Mouse (Mus musculus): ENCODE results near the gene Anxa11. TPM values are rescaled to one million over a fixed set of nuclear protein-coding genes. Genes with fewer than 3 reads are reported as not detected.
"Not testable (repeated sequence)": the region's sequence is repeated elsewhere in the genome, so short reads cannot be mapped to it uniquely, and the experiment has no call there.

The Anxa11 gene
- polyA plus RNA-seq, 1 experiment from 2014 or later = 27.0 TPM

DNA sequence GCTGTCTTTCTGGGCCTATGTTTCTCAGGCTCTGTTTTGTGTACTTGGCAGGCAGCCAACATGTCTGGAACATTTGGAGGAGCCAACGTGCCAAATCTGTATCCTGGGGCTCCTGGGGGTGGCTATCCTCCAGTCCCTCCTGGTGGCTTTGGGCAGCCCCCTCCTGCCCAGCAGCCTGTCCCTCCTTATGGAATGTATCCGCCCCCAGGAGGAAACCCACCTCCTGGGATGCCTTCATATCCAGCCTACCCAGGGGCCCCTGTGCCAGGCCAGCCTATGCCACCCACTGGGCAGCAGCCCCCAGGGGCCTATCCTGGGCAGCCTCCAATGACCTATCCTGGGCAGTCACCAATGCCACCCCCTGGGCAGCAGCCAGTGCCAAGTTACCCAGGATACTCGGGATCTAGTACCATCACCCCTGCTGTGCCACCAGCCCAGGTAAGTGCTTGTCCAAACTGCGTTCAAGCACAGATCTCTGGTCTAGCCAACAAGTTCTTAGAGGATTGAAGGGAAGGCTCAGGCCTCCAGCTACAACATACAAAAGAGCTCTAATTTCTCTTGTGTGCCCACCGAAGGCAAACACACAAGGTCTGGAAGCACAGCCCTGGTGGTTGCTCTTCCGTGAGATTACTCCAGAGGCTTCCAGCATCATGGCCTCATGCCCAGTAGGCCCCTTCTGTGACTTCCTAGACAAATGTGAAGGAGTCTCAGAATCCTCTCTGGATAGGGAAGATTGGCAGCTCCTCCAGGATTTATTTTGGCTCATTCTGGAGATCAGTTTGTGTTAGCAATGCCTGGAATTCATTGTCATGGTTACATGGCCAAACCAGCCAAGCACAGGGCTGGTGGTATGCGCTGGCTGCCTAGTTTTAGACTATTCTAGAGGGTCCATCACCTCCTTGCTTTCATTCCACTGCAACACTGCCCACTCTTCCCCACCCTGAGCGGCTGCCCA is 30.8 kb downstream of the Anxa11 start:
- ATAC-seq (replicated peaks; ENCODE audit: insufficient number of reproducible peaks, insufficient read depth, low FRiP score, low read depth) = peak; percentile 51
- Histone ChIP-seq H3K4me3 (no peak overlapping the region), H3K27ac (peak overlapping the region; percentile 73), H3K9ac (no peak overlapping the region), H3K36me3 (no peaks in the 10 kb centered on the region), H3K9me3 (replicated peaks) (no peaks in the 10 kb centered on the region), H3K27me3 (no peaks in the 10 kb centered on the region), H3K4me1 (replicated peaks) (peaks cover 38% of the 10 kb centered on the region), H3K4me2 (no peak overlapping the region)
- 51% methylated on average over 8 of the region's 8 CpGs for WGBS

DNA sequence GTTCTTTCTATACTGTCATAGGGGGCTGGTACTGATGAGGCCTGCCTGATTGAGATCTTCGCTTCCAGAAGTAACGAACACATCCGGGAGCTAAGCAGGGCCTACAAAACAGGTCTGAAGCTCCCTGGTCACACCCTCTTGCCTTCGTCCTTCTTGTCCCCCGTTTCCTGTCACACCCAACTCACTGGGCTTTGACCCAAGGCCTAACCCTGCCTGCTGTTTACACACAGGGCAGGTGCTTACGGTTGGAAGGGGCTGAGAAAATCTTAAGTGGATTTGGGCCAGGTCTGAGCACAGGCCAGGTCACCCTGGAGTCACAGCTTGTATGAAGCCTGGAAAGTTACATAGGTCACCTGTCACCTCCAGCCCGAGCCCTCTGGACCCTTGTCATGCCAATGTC is 34.7 kb downstream of the Anxa11 start:
- not testable (repeated sequence) for H3K36me3 ChIP-seq; H3K9ac ChIP-seq; ATAC-seq (replicated peaks; ENCODE audit: insufficient number of reproducible peaks, insufficient read depth, low FRiP score, low read depth); H3K4me2 ChIP-seq; H3K9me3 ChIP-seq (replicated peaks); H3K27me3 ChIP-seq; H3K27ac ChIP-seq; H3K4me3 ChIP-seq
- peaks cover 20% of the 10 kb centered on the region for H3K4me1 ChIP-seq (replicated peaks)
- WGBS = no CpG with 5 or more reads among the region's 7 CpGs

GRCm38 (mm10) chr14:25881769-25882168 is 39.8 kb downstream of the Anxa11 start:
- H3K27ac ChIP-seq; H3K4me1 ChIP-seq (replicated peaks); H3K9me3 ChIP-seq (replicated peaks); H3K4me2 ChIP-seq; ATAC-seq (replicated peaks; ENCODE audit: insufficient number of reproducible peaks, insufficient read depth, low FRiP score, low read depth); H3K4me3 ChIP-seq; H3K9ac ChIP-seq; H3K36me3 ChIP-seq; H3K27me3 ChIP-seq: not testable (repeated sequence)
- WGBS = no CpG with 5 or more reads among the region's 9 CpGs

DNA sequence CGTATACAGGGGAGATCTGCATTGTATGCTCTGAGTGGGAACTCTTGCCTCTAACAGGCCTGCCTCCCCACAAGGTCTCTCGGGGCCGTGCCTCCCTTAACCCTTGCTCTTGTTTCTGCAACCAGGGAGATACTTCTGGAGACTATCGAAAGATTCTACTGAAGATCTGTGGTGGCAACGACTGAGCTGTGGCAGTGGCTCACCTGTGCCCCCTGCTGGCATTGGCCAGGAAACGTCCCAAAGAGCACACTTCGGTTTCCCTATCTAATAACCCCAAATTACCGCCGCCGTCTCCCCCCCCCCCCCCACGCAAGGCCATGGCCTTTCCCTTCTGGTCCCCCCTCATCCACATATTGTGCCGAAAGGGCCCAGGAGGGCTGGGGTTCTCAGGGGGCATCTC is 43.9 kb downstream of the Anxa11 start:
- not testable (repeated sequence) for H3K4me2 ChIP-seq; ATAC-seq (replicated peaks; ENCODE audit: insufficient number of reproducible peaks, insufficient read depth, low FRiP score, low read depth); H3K9ac ChIP-seq; H3K9me3 ChIP-seq (replicated peaks); H3K36me3 ChIP-seq; H3K27me3 ChIP-seq; H3K4me3 ChIP-seq; H3K4me1 ChIP-seq (replicated peaks); H3K27ac ChIP-seq
- WGBS = no CpG with 5 or more reads among the region's 12 CpGs

DNA sequence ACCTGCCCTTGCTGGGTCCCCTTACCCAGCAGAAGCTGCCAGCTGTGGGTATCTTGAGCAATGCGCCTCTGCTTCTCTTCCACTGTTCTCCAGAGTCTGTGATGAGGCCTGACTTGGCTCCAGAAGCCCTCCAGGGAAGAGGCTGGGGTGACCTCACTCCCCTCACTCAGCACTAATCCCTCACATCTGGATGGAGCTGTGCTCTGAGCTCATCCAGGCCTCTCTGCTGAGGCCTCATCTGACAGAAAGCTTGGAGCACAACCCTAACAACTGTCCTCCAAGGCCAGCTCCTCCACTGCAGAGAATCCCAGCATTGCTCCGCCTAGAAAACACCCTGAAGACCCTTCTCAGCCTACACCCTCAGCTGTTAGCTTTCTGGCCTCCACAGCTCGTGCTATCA is 52.6 kb downstream of the Anxa11 start:
- H3K4me3 ChIP-seq; H3K36me3 ChIP-seq; H3K4me2 ChIP-seq; H3K4me1 ChIP-seq (replicated peaks); H3K9ac ChIP-seq; H3K27ac ChIP-seq; H3K9me3 ChIP-seq (replicated peaks); H3K27me3 ChIP-seq: not testable (repeated sequence)
- ATAC-seq (replicated peaks; ENCODE audit: insufficient number of reproducible peaks, insufficient read depth, low FRiP score, low read depth) = 0 out of 2 replicates have a peak, but pooled peaks have one; percentile 10
- WGBS = no CpG with 5 or more reads among the region's 3 CpGs

DNA sequence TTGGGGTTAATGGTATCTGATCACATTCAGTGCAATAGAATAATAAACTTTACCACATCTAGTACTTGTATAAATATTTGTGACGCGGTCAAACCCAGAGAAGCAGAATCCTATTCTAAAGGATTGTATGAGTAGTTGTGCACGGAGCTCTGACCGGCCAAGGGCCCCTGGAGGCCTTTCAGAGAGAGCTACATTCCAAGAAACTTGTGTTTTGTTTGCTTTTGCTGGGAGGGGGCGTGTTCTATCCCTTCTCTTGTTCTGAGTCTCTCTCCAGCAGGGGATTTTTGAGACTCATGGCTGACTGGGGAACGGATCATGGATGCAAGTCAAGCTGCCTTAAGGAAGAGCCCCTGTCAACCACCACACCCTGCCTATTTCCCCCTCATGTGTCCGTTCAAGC is 53.7 kb downstream of the Anxa11 start:
- H3K9ac ChIP-seq; ATAC-seq (replicated peaks; ENCODE audit: insufficient number of reproducible peaks, insufficient read depth, low FRiP score, low read depth); H3K4me1 ChIP-seq (replicated peaks); H3K36me3 ChIP-seq; H3K4me3 ChIP-seq; H3K9me3 ChIP-seq (replicated peaks); H3K4me2 ChIP-seq; H3K27ac ChIP-seq; H3K27me3 ChIP-seq: not testable (repeated sequence)
- WGBS = no CpG with 5 or more reads among the region's 7 CpGs

DNA sequence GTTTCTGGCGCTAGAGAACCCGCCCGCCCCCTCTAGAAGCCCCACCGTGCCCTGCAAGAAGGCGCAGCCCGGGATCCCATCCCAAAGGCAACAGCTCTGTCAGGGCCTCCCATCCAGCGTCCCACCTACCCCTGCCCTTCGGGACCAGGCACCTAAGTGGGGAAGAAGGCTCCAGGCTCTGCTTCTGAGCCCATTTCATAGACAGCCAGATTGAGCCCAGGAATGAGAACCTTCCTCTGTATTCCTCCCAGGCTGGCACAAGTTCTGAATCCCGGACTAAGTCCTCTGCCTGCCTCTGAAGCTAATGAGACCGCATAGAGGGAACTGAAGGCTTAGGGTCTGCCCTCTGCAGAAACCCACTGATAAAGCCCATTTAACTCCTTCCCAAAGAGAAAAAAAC is 61.0 kb downstream of the Anxa11 start, which contains the start of gene Plac9a:
Gene Plac9a, minus strand, starts transcription at position 101 of the 400 bp plus-strand sequence.
- H3K9me3 ChIP-seq (replicated peaks); H3K4me2 ChIP-seq; ATAC-seq (replicated peaks; ENCODE audit: insufficient number of reproducible peaks, insufficient read depth, low FRiP score, low read depth); H3K36me3 ChIP-seq; H3K27ac ChIP-seq; H3K4me1 ChIP-seq (replicated peaks); H3K27me3 ChIP-seq; H3K4me3 ChIP-seq; H3K9ac ChIP-seq: not testable (repeated sequence)
- no CpG with 5 or more reads among the region's 10 CpGs for WGBS

- not testable (repeated sequence) for ATAC-seq (replicated peaks; ENCODE audit: insufficient number of reproducible peaks, insufficient read depth, low FRiP score, low read depth); H3K4me3 ChIP-seq; H3K27me3 ChIP-seq; H3K36me3 ChIP-seq; H3K4me2 ChIP-seq; H3K9me3 ChIP-seq (replicated peaks); H3K9ac ChIP-seq; H3K4me1 ChIP-seq (replicated peaks); H3K27ac ChIP-seq
- WGBS = 80% methylated on average over 1 of the region's 5 CpGs
Observed at GRCm38 (mm10) chr14:25905243-25905642, 63.3 kb downstream of the Anxa11 start.

- H3K9ac ChIP-seq; H3K9me3 ChIP-seq (replicated peaks); H3K27me3 ChIP-seq; ATAC-seq (replicated peaks; ENCODE audit: insufficient number of reproducible peaks, insufficient read depth, low FRiP score, low read depth); H3K4me1 ChIP-seq (replicated peaks); H3K4me2 ChIP-seq; H3K4me3 ChIP-seq; H3K36me3 ChIP-seq; H3K27ac ChIP-seq: not testable (repeated sequence)
- no CpG with 5 or more reads among the region's 9 CpGs for WGBS
Observed at GRCm38 (mm10) chr14:25907272-25907671, 65.3 kb downstream of the Anxa11 start.

- ATAC-seq (replicated peaks; ENCODE audit: insufficient number of reproducible peaks, insufficient read depth, low FRiP score, low read depth); H3K27me3 ChIP-seq: not testable (repeated sequence)
- no CpG with 5 or more reads among the region's 8 CpGs for WGBS
Observed at GRCm38 (mm10) chr14:25908976-25909375, 67.0 kb downstream of the Anxa11 start.

DNA sequence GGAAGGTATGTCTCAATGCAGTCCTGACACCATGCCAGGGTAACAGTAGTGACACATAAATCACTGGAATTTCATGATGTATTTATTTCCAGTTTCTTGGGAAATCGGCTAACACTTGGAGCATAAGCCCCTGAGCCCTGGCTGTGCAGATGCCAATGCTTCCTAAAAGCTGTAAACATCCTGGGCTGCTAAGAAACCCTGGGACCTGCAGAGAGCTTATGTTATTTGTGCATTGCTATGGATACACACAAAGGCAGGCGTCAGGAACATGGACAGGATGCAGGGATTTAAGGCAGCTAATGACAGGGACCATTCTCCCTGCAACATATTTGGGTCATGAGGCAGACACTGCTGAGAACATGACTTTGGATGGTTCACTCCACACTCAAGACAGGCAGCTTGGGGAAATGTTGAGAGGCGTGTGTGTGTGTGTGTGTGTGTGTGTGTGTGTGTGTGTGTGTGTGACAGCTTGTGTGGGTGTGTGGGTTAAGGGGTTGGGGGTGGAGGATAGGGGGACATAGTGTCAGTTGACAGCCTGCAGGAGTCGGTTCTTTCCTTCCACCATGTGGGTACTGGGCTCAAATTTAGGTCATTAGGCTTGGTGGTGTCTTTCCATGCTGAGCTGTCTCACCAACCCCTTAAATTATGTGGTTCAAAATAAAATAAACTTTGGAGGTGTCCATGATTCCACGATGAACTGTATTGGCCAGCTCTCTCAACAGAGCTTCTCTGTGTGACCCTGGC is 76.6 kb downstream of the Anxa11 start:
- H3K9me3 ChIP-seq (replicated peaks); H3K4me2 ChIP-seq; H3K27ac ChIP-seq; H3K4me1 ChIP-seq (replicated peaks); H3K36me3 ChIP-seq; H3K9ac ChIP-seq; ATAC-seq (replicated peaks; ENCODE audit: insufficient number of reproducible peaks, insufficient read depth, low FRiP score, low read depth); H3K27me3 ChIP-seq; H3K4me3 ChIP-seq: not testable (repeated sequence)
- WGBS = no CpG with 5 or more reads among the region's 5 CpGs

More at GRCm38 (mm10) chr14:25908976-25909375, 67.0 kb downstream of the Anxa11 start:
- not testable (repeated sequence) for H3K36me3 ChIP-seq; H3K4me2 ChIP-seq; H3K4me3 ChIP-seq; H3K27ac ChIP-seq; H3K9ac ChIP-seq; H3K4me1 ChIP-seq (replicated peaks); H3K9me3 ChIP-seq (replicated peaks)
